Mouse (Mus musculus) thymus, adult 2 months (tissue): Measurements from ENCODE around the gene Erc2.

Experiments
- CTCF ChIP-seq: fragments of 200-500 bp; IDR thresholded peaks from 2 replicates; pipeline ENCODE4 v1.5.1; 2012; ENCODE audit warnings: mild to moderate bottlenecking, control low read depth, low read length, moderate library complexity, borderline replicate concordance; ENCODE audit not compliant: control insufficient read depth, poor library complexity, insufficient read depth; ENCODE audit errors: extremely low read depth
- POLR2A ChIP-seq: fragments of 200-500 bp; IDR thresholded peaks from 2 replicates; pipeline ENCODE4 v1.6.1; 2012; ENCODE audit warnings: mild to moderate bottlenecking, low read length, control low read depth, moderate library complexity; ENCODE audit not compliant: control insufficient read depth, poor library complexity, insufficient read depth; ENCODE audit errors: extremely low read depth

- TF ChIP-seq POLR2A (no peak), CTCF (no peak)
These were observed 210.0 kb downstream of the Erc2 start for GRCm38 (mm10) chr14:27832196-27832595.
